Mouse (Mus musculus) frontal cortex, adult 2 months (tissue): ENCODE results near the gene Lims1. TPM values are rescaled to one million over a fixed set of nuclear protein-coding genes. Genes with fewer than 3 reads are reported as not detected.
A peak's percentile ranks its signal among the peaks of the same experiment; 100 is the strongest.

ENCODE experiments used
- DNase-seq, 2 experiments: peaks; one replicate each; pipeline ENCODE4 v3.0.0; 2022; ENCODE audit warnings: low spot score in 1 of 2; ENCODE audit errors: extremely low spot score in 1 of 2
- polyA plus RNA-seq: library from polyadenylated mRNA; depleted of rRNA; stranded (reverse); fragments of >200 nt; gene quantifications from 2 replicates; pipeline ENCODE4 v1.2.3, GENCODE M21; 2012

Gene Lims1
- polyA plus RNA-seq, 1 experiment = 20.3 TPM

- no peak for DNase-seq
Observed at GRCm38 (mm10) chr10:58343552-58343951, 20.3 kb downstream of the Lims1 start.

GRCm38 (mm10) chr10:58350600-58350999, 27.3 kb downstream of the Lims1 start:
- DNase-seq = no peak

GRCm38 (mm10) chr10:58351670-58352069, 28.4 kb downstream of the Lims1 start:
- no peak for DNase-seq

- no peak for DNase-seq
Observed at GRCm38 (mm10) chr10:58352364-58352763, 29.1 kb downstream of the Lims1 start.

GRCm38 (mm10) chr10:58354561-58354960, 31.3 kb downstream of the Lims1 start:
- no peak for DNase-seq

GRCm38 (mm10) chr10:58356460-58356859, 33.2 kb downstream of the Lims1 start:
- no peak for DNase-seq

- peak in 1 of 2 experiments; percentile 61 for DNase-seq
Observed at GRCm38 (mm10) chr10:58359123-58359522, 35.9 kb downstream of the Lims1 start.

- no peak for DNase-seq
Observed at GRCm38 (mm10) chr10:58359952-58360351, 36.7 kb downstream of the Lims1 start.

- peak in 1 of 2 experiments; percentile 50 for DNase-seq
Observed at GRCm38 (mm10) chr10:58362745-58363144, 39.5 kb downstream of the Lims1 start.

GRCm38 (mm10) chr10:58364770-58365515, 41.7 kb downstream of the Lims1 start:
- no peak for DNase-seq

GRCm38 (mm10) chr10:58368791-58369706, 45.8 kb downstream of the Lims1 start:
- DNase-seq = no peak

GRCm38 (mm10) chr10:58369707-58370093, 46.4 kb downstream of the Lims1 start:
- no peak for DNase-seq

- DNase-seq = peak in 1 of 2 experiments; percentile 77
Observed at GRCm38 (mm10) chr10:58370143-58370542, 46.9 kb downstream of the Lims1 start.

- no peak for DNase-seq
Observed at GRCm38 (mm10) chr10:58370559-58370958, 47.3 kb downstream of the Lims1 start.

GRCm38 (mm10) chr10:58371279-58371842, 48.1 kb downstream of the Lims1 start:
- no peak for DNase-seq

- no peak for DNase-seq
Observed at GRCm38 (mm10) chr10:58372430-58373030, 49.3 kb downstream of the Lims1 start.

- DNase-seq = no peak
Observed at GRCm38 (mm10) chr10:58373829-58374228, 50.6 kb downstream of the Lims1 start.

- no peak for DNase-seq
Observed at GRCm38 (mm10) chr10:58377592-58378197, 54.4 kb downstream of the Lims1 start.

GRCm38 (mm10) chr10:58378380-58378779, 55.1 kb downstream of the Lims1 start:
- DNase-seq = no peak

- no peak for DNase-seq
Observed at GRCm38 (mm10) chr10:58379699-58380098, 56.4 kb downstream of the Lims1 start.
